Mouse (Mus musculus) thymus, adult 2 months (tissue): Measurements from ENCODE around the gene Itgb5.

Experiments used
- CTCF ChIP-seq: fragments of 200-500 bp; IDR thresholded peaks from 2 replicates; pipeline ENCODE4 v1.5.1; 2012; ENCODE audit warnings: mild to moderate bottlenecking, control low read depth, low read length, moderate library complexity, borderline replicate concordance; ENCODE audit not compliant: control insufficient read depth, poor library complexity, insufficient read depth; ENCODE audit errors: extremely low read depth
- POLR2A ChIP-seq: fragments of 200-500 bp; IDR thresholded peaks from 2 replicates; pipeline ENCODE4 v1.6.1; 2012; ENCODE audit warnings: mild to moderate bottlenecking, low read length, control low read depth, moderate library complexity; ENCODE audit not compliant: control insufficient read depth, poor library complexity, insufficient read depth; ENCODE audit errors: extremely low read depth

- TF ChIP-seq POLR2A, result no peak
- no peak for TF ChIP-seq CTCF
Measured at GRCm38 (mm10) chr16:33979855-33980254, 150.4 kb downstream of the Itgb5 start.
